Mouse (Mus musculus) stomach, postnatal 0 days (tissue): ENCODE measurements around the gene Ppp2r1b. TPM values are rescaled to one million over a fixed set of nuclear protein-coding genes. Genes with fewer than 3 reads are reported as not detected.
A peak's percentile ranks its signal among the peaks of the same experiment; 100 is the strongest.

Experiments used
- ATAC-seq: fragments of 200-750 bp; cut with Nextera tagmentation; 2 replicates; pipeline ENCODE4 v1.8.0; 2017; ENCODE audit not compliant: low FRiP score, low TSS enrichment
- DNase-seq: peaks from one replicate; pipeline ENCODE4 v3.0.0-alpha.2; 2016; ENCODE audit warnings: low spot score
- H3K27ac ChIP-seq: fragments of 300-500 bp; sonication (generic); replicated peaks from 2 replicates; pipeline ENCODE4 v1.5.1; 2014; ENCODE audit warnings: mild to moderate bottlenecking, control low read depth
- H3K27me3 ChIP-seq: fragments of 300-500 bp; sonication (generic); 2 replicates; pipeline ENCODE4 v1.6.1; 2014; ENCODE audit warnings: low read length; ENCODE audit not compliant: control insufficient read depth, insufficient read depth
- H3K36me3 ChIP-seq: fragments of 300-500 bp; sonication (generic); 2 replicates; pipeline ENCODE4 v1.6.1; 2014; ENCODE audit warnings: low read length, mixed read lengths; ENCODE audit not compliant: control insufficient read depth, insufficient read depth
- H3K4me1 ChIP-seq: fragments of 300-500 bp; sonication (generic); replicated peaks from 2 replicates; pipeline ENCODE4 v1.6.1; 2014; ENCODE audit warnings: antibody characterized with exemption; ENCODE audit not compliant: control insufficient read depth, insufficient read depth
- H3K4me2 ChIP-seq: fragments of 300-500 bp; sonication (generic); replicated peaks from 2 replicates; pipeline ENCODE4 v1.6.1; 2014; ENCODE audit warnings: low read depth, mild to moderate bottlenecking, control low read depth, moderate library complexity
- H3K4me3 ChIP-seq: fragments of 300-500 bp; sonication (generic); 2 replicates; pipeline ENCODE4 v1.5.1; 2014; ENCODE audit warnings: low read depth, low read length, control low read depth
- H3K9ac ChIP-seq: fragments of 300-500 bp; sonication (generic); 2 replicates; pipeline ENCODE4 v1.6.1; 2014; ENCODE audit warnings: mild to moderate bottlenecking, low read length, control low read depth, mixed read lengths
- H3K9me3 ChIP-seq: fragments of 300-500 bp; sonication (generic); 2 replicates; pipeline ENCODE4 v1.6.1; 2016; ENCODE audit warnings: low read length; ENCODE audit not compliant: control insufficient read depth
- CTCF ChIP-seq: IDR thresholded peaks from 2 replicates; pipeline ENCODE4 v1.5.1; 2016; ENCODE audit warnings: antibody characterized with exemption, low read depth, mild to moderate bottlenecking, moderate library complexity
- EP300 ChIP-seq: optimal IDR thresholded peaks from 2 replicates; pipeline ENCODE3; 2016; ENCODE audit warnings: antibody characterized with exemption
- WGBS: fragments of 180-500 bp; shearing (Covaris S2); extraction: QIAGEN DNeasy Blood & Tissue Kit; methylation state at CpG from one replicate; pipeline ENCODE4 v1.1.7; 2014; 5-methylcytosine and 5-hydroxymethylcytosine counted together
- polyA plus RNA-seq: library from polyadenylated mRNA; unstranded; fragments of >200 nt; fragmentation: Nextera tagmentation; extraction: Ambion mirVana; gene quantifications from 2 replicates; pipeline ENCODE4 v1.2.1, GENCODE M21; 2015

Ppp2r1b gene
- polyA plus RNA-seq, result 32.6 and 33.2 TPM in 2 replicates

DNA sequence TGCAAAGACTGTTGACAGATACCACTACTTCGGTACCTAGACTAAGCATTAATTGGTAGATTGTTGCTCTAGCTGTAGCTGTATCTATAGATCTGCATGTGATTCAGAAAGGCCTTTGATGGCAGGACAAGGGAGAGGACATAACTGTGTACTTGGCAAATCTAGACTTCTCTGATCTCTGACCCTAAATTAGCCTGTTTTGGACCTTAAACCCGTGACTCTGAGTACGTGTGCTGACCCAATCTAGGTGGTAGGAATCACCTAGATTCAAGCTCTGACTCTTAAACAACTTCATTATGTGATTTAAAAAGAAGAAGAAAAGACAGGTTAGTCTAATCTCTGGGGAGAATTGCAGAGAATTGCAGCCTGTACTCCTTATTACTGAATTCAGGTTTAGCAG, at the start of gene Ppp2r1b:
Gene Ppp2r1b (plus strand): TSS at position 221 of the 400 bp plus-strand sequence.
- no peak within 1 kb of the TSS for H3K4me2 ChIP-seq
- H3K4me3 ChIP-seq, result no peak within 1 kb of the TSS
- no peaks in the 10 kb centered on the region for H3K4me1 ChIP-seq
- WGBS, result 91% methylated on average over 3 of the region's 3 CpGs
- H3K27me3 ChIP-seq, result no peaks in the 10 kb centered on the region
- H3K9me3 ChIP-seq, result no peaks in the 10 kb centered on the region
- H3K27ac ChIP-seq, result no peak within 1 kb of the TSS
- ATAC-seq (no peak), DNase-seq (no peak)
- H3K9ac ChIP-seq, result no peak within 1 kb of the TSS
- no peaks in the 10 kb centered on the region for H3K36me3 ChIP-seq
- no peak for TF ChIP-seq CTCF
- no peak for TF ChIP-seq EP300

DNA sequence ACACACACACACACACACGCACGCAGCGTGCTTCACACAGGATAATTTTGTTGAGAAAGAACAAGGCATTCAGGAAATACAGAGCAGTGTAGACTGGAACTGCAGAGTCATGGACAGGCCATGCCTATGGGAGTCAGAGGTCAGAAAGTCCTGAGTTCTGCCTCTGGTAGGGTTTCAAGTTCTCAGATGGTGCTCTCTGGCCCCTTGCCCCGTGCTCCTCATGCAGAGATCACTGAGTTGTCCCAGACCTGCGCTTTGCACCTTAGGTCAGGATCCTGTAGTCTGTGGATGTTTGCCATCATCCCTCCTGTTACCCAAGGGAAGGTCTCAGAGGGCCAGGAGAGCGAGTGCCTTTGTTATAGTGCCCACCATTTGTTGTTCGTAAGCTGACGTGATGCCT, 48.3 kb upstream of the Ppp2r1b start:
- H3K4me1 ChIP-seq, result no peaks in the 10 kb centered on the region
- H3K4me2 ChIP-seq, result no peak overlapping the region
- no peak overlapping the region for H3K9ac ChIP-seq
- no peaks in the 10 kb centered on the region for H3K27me3 ChIP-seq
- no peak overlapping the region for H3K27ac ChIP-seq
- WGBS, result 87% methylated on average over 8 of the region's 8 CpGs
- ATAC-seq (no peak), DNase-seq (no peak)
- TF ChIP-seq EP300 (no peak), CTCF (no peak)
- H3K4me3 ChIP-seq, result no peak overlapping the region
- H3K36me3 ChIP-seq, result peaks cover 7% of the 10 kb centered on the region
- H3K9me3 ChIP-seq, result no peaks in the 10 kb centered on the region

DNA sequence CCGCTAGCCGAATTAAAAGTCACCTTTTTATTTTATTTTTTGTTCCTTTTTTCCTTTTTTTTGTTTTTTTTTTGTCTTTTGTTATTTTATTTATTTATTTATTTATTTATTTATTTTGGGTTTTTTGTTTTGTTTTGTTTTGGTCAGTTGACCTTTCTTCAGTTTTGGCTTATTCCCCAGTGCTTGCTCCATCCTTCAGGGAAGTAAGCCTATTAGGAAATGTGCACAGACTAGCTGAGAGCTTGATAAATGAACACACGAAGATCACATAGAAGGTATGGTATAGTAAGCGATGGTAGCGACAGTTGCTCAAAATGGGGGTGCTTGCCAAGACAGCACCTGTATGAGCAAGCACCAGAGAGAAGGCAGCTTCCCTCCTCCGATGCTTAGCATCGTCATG, 47.5 kb upstream of the Ppp2r1b start:
- Histone ChIP-seq H3K27me3 (no peaks in the 10 kb centered on the region), H3K4me1 (no peaks in the 10 kb centered on the region), H3K4me3 (no peak overlapping the region), H3K9ac (no peak overlapping the region), H3K9me3 (no peaks in the 10 kb centered on the region), H3K27ac (no peak overlapping the region), H3K36me3 (peaks cover 7% of the 10 kb centered on the region), H3K4me2 (no peak overlapping the region)
- TF ChIP-seq EP300 (no peak), CTCF (no peak)
- DNase-seq (no peak), ATAC-seq (no peak)
- WGBS, result 98% methylated on average over 7 of the region's 7 CpGs

DNA sequence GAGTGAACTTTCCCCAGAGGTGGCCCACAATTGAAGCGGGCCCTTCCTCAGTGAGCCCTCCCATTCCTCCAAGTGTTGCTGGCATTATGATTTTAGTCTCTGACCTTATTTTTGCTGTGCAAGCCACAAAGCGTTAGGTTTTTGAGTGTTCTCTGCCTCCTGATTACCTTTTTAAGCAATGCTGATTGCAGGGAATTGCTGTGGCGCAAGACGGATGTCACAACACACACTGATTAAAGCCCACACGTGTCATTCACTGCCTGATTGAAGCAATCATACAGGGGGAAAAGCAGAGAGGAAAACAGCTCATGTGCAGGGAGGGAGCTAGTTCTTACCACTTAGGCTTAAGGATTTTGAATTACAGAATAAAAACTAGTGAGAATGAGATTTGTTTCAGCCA, 46.7 kb upstream of the Ppp2r1b start:
- Histone ChIP-seq H3K27me3 (no peaks in the 10 kb centered on the region), H3K9ac (no peak overlapping the region), H3K4me2 (no peak overlapping the region), H3K27ac (no peak overlapping the region), H3K4me1 (no peaks in the 10 kb centered on the region), H3K4me3 (no peak overlapping the region), H3K36me3 (peaks cover 13% of the 10 kb centered on the region), H3K9me3 (no peaks in the 10 kb centered on the region)
- 86% methylated on average over 5 of the region's 5 CpGs for WGBS
- no peak for ATAC-seq
- DNase-seq, result no peak
- no peak for TF ChIP-seq EP300
- no peak for TF ChIP-seq CTCF

DNA sequence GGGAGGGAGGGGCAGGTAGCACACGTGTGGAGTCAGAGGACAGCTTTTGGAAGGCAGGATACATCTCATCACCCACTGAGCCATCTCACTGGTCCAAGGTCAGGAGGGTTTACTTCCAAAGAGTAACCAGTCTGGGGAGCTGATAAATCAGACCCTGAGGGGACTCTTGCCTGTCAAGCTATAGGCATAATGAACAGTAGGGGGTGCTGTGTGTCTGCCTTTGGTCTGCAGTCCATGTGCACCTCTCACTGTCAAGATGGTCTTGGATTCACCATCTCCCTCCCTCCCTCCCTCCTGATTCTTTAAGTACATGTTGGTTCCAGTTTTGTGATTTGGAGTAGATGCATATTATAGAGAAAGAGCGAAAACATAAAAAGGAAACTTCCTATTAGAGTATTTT, 44.1 kb upstream of the Ppp2r1b start:
- peaks cover 15% of the 10 kb centered on the region for H3K36me3 ChIP-seq
- WGBS, result 64% methylated on average over 2 of the region's 2 CpGs
- H3K9me3 ChIP-seq, result no peaks in the 10 kb centered on the region
- no peak overlapping the region for H3K9ac ChIP-seq
- H3K4me2 ChIP-seq, result no peak overlapping the region
- TF ChIP-seq CTCF, result peak; percentile 81
- no peak for TF ChIP-seq EP300
- 0 out of 2 replicates have a peak, but pooled peaks have one; percentile 54 for ATAC-seq
- H3K27me3 ChIP-seq, result no peaks in the 10 kb centered on the region
- H3K27ac ChIP-seq, result no peak overlapping the region
- no peaks in the 10 kb centered on the region for H3K4me1 ChIP-seq
- H3K4me3 ChIP-seq, result no peak overlapping the region
- DNase-seq, result peak; percentile 35

DNA sequence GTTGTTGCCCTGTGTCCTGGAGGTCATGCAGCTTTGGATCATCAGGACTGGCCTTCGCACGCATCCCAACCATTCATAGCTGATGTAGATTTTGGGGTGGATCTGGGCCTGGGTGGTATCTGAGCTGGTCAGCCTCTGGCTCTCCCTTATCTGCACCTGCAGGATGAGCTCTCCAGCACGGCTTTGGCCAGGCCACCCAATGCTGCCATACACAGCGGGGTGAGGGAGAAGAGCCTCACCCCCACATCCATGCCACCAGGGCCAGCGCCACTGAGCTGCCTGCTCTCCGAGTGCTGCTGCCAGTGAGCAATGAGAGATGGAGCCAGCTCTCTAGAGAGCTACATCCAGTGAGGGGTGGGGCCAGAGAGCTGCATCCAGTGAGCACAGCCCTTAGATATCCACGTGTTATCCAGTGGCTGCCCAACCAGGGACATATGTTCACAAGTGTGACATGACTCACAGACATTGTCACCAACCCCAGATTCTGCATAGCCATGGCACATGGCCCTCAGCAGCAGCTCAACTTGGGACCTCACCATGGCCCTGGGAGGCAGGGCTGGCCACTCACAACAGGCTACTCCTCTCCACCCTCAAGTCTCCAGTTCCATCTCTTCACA, 41.9 kb upstream of the Ppp2r1b start:
- no peak overlapping the region for H3K9ac ChIP-seq
- H3K4me2 ChIP-seq, result no peak overlapping the region
- TF ChIP-seq CTCF (no peak), EP300 (no peak)
- ATAC-seq, result peak; percentile 54
- no peaks in the 10 kb centered on the region for H3K27me3 ChIP-seq
- no peak for DNase-seq
- no peaks in the 10 kb centered on the region for H3K9me3 ChIP-seq
- WGBS, result 88% methylated on average over 7 of the region's 7 CpGs
- no peaks in the 10 kb centered on the region for H3K4me1 ChIP-seq
- H3K4me3 ChIP-seq, result no peak overlapping the region
- H3K27ac ChIP-seq, result no peak overlapping the region
- H3K36me3 ChIP-seq, result peaks cover 13% of the 10 kb centered on the region
